Mouse (Mus musculus) myocyte (in vitro differentiated cells): ENCODE measurements at regions not wholly inside any gene's neighbourhood (a gene's known extent, or its start where the extent isn't known, plus 50 kb on each side); places are given as distances from the start of the nearest gene placed in this dataset.

Source experiments
- H3K27me3 ChIP-seq: one replicate; pipeline ENCODE4 v1.6.1; 2011; ENCODE audit not compliant: control insufficient read depth, insufficient read depth, insufficient read length
- H3K36me3 ChIP-seq: one replicate; pipeline ENCODE4 v1.6.1; 2011; ENCODE audit not compliant: control insufficient read depth, insufficient read depth
- H3K4me2 ChIP-seq: one replicate; pipeline ENCODE4 v1.6.1; 2011; ENCODE audit warnings: low read depth, control low read depth
- H3K4me3 ChIP-seq: one replicate; pipeline ENCODE4 v1.5.1; 2011; ENCODE audit warnings: mild to moderate bottlenecking, control low read depth, moderate library complexity
- H3K79me2 ChIP-seq: one replicate; pipeline ENCODE4 v1.6.1; 2011; ENCODE audit not compliant: control insufficient read depth, insufficient read depth
- H3ac ChIP-seq: one replicate; pipeline ENCODE4 v1.6.1; 2011; ENCODE audit not compliant: control insufficient read depth, insufficient read length
- CEBPB ChIP-seq: IDR thresholded peaks from 2 replicates; pipeline ENCODE4 v1.6.1; 2011; ENCODE audit warnings: mild to moderate bottlenecking, moderate library complexity; ENCODE audit not compliant: poor library complexity, insufficient read depth, severe bottlenecking
- E2F4 ChIP-seq: IDR thresholded peaks from one replicate; pipeline ENCODE4 v1.6.1; 2011; ENCODE audit warnings: mild to moderate bottlenecking, control low read depth, moderate library complexity; ENCODE audit not compliant: insufficient read depth
- MAX ChIP-seq: IDR thresholded peaks from one replicate; pipeline ENCODE4 v1.6.1; 2011; ENCODE audit warnings: low read depth, mild to moderate bottlenecking, control low read depth
- MYOD1 ChIP-seq, 3 experiments: IDR thresholded peaks; one replicate each; pipeline ENCODE4 v1.6.1; 2011; ENCODE audit warnings: control low read depth in 2 of 3, low read depth in 2 of 3, mild to moderate bottlenecking in 2 of 3, moderate library complexity in 1 of 3; ENCODE audit not compliant: insufficient read length in 2 of 3, control insufficient read depth in 1 of 3
- MYOG ChIP-seq, 3 experiments: IDR thresholded peaks; one replicate each; pipeline ENCODE4 v1.6.1; 2011; ENCODE audit warnings: control low read depth in 2 of 3, low read depth in 2 of 3, mild to moderate bottlenecking in 2 of 3; ENCODE audit not compliant: insufficient read length in 2 of 3, control insufficient read depth in 1 of 3, insufficient read depth in 1 of 3
- POLR2A ChIP-seq: IDR thresholded peaks from one replicate; pipeline ENCODE4 v1.6.1; 2011; ENCODE audit warnings: low read depth, mild to moderate bottlenecking, control low read depth, moderate library complexity; ENCODE audit not compliant: insufficient read length
- POLR2AphosphoS2 ChIP-seq: IDR thresholded peaks from one replicate; pipeline ENCODE4 v1.6.1; 2011; ENCODE audit warnings: low read depth, control low read depth; ENCODE audit not compliant: insufficient read length
- REST ChIP-seq: IDR thresholded peaks from one replicate; pipeline ENCODE4 v1.6.1; 2011; ENCODE audit warnings: mild to moderate bottlenecking, control low read depth, moderate library complexity; ENCODE audit not compliant: insufficient read depth, insufficient read length
- SRF ChIP-seq: IDR thresholded peaks from one replicate; pipeline ENCODE4 v1.6.1; 2011; ENCODE audit warnings: low read depth; ENCODE audit not compliant: control insufficient read depth, insufficient read length
- TCF12 ChIP-seq: IDR thresholded peaks from one replicate; pipeline ENCODE4 v1.6.1; 2011; ENCODE audit warnings: mild to moderate bottlenecking, control low read depth; ENCODE audit not compliant: poor library complexity, insufficient read depth, severe bottlenecking
- TCF3 ChIP-seq: IDR thresholded peaks from one replicate; pipeline ENCODE4 v1.6.1; 2011; ENCODE audit warnings: low read depth, control low read depth; ENCODE audit not compliant: insufficient read length
- USF1 ChIP-seq: IDR thresholded peaks from one replicate; pipeline ENCODE4 v1.6.1; 2011; ENCODE audit warnings: low read depth, mild to moderate bottlenecking, control low read depth, moderate library complexity

GRCm38 (mm10) chr5:132703455-132704100, 160.4 kb upstream of the Auts2 start:
- H3K27me3 ChIP-seq = no peaks in the 10 kb centered on the region
- H3K4me2 ChIP-seq = no peak overlapping the region
- H3K79me2 ChIP-seq = no peaks in the 10 kb centered on the region
- no peaks in the 10 kb centered on the region for H3K36me3 ChIP-seq
- no peak for TF ChIP-seq MAX
- TF ChIP-seq CEBPB = no peak
- TF ChIP-seq MYOG (IDR thresholded peaks at IDR 0.05; ENCODE audit: control insufficient read depth in 1 of 3, insufficient read depth in 1 of 3, insufficient read length in 2 of 3, low read depth in 2 of 3) = no peak
- TF ChIP-seq TCF12 = no peak
- no peak for TF ChIP-seq USF1
- no peak for TF ChIP-seq TCF3
- no peak for TF ChIP-seq POLR2AphosphoS2
- no peak for TF ChIP-seq E2F4
- TF ChIP-seq SRF = no peak
- no peak for TF ChIP-seq REST
- H3K4me3 ChIP-seq = no peak overlapping the region
- H3ac ChIP-seq = no peak overlapping the region

DNA sequence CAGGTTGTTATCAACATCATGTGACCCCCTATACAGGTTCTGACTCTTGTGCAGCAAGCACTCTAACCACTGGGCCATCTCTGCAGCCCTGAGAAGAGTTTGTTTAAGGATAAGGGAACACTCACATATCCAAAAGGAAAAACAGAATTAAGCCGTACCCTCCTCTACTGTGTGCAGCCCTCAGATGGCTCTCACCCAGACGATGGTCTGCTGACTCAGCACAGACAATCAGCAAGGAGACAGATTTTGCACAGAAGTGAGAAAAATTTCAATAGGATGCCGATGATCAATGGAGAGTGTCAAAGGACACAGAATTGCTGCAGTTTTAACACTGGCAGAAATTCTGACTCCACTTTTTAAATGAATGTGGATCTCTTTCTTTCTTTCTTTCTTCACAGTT, 159.4 kb upstream of the Auts2 start:
- H3K79me2 ChIP-seq = no peaks in the 10 kb centered on the region
- no peak overlapping the region for H3K4me2 ChIP-seq
- no peaks in the 10 kb centered on the region for H3K36me3 ChIP-seq
- H3ac ChIP-seq = no peak overlapping the region
- no peaks in the 10 kb centered on the region for H3K27me3 ChIP-seq
- no peak overlapping the region for H3K4me3 ChIP-seq
- TF ChIP-seq POLR2A (no peak), TCF12 (no peak), REST (no peak), SRF (no peak), MAX (no peak), CEBPB (no peak), TCF3 (no peak), MYOG (IDR thresholded peaks at IDR 0.05; ENCODE audit: control insufficient read depth in 1 of 3, insufficient read depth in 1 of 3, insufficient read length in 2 of 3, low read depth in 2 of 3) (no peak)

DNA sequence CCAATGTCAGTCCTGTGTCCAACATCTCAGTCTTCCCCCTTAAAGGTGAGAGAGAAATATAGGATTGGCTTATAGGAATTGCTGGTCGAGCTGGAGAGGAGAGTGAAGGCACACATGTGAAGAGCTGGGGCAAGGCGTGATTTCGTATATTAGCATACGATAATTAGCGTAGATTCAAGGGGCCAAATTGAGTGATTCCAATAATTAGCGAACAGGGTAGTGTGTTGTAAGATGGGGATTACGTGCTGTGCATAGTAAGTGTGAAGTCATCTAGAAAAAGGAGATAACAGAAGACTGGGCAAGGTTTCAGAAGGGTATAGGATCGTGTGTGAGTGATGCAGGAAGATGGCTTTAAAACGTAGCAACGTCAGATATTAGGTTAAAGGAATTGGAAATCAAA, 147.6 kb upstream of the Auts2 start:
- Histone ChIP-seq H3K4me2 (no peak overlapping the region), H3K36me3 (no peaks in the 10 kb centered on the region), H3K79me2 (no peaks in the 10 kb centered on the region), H3K4me3 (no peak overlapping the region), H3K27me3 (no peaks in the 10 kb centered on the region), H3ac (no peak overlapping the region)
- TF ChIP-seq POLR2AphosphoS2 = no peak

DNA sequence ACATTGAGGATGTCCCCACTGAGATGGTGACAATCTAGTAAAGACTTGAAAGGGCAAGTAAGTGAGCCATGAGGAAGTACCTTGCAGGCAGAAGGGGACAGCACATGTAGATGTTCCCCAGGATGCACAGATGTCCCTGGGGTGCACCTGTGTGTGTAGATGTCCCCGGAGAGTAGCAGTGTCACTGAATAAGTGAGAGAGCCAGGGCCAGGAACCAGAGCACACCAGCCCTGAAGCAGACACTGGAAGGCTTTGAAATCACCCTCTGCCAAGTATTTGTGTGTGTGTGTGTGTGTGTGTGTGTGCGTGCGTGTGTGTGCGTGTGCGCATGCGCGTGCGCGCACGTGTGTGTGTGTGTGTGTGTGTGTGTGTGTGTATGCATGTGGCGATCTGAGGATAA, 132.1 kb upstream of the Auts2 start:
- Histone ChIP-seq H3K4me3 (no peak overlapping the region), H3K36me3 (no peaks in the 10 kb centered on the region), H3K27me3 (no peaks in the 10 kb centered on the region), H3ac (no peak overlapping the region), H3K79me2 (no peaks in the 10 kb centered on the region), H3K4me2 (no peak overlapping the region)
- TF ChIP-seq REST (no peak), TCF12 (no peak), MYOG (IDR thresholded peaks at IDR 0.05; ENCODE audit: control insufficient read depth in 1 of 3, insufficient read depth in 1 of 3, insufficient read length in 2 of 3, low read depth in 2 of 3) (no peak), MYOD1 (IDR thresholded peaks at IDR 0.05; ENCODE audit: control insufficient read depth in 1 of 3, insufficient read length in 2 of 3, low read depth in 2 of 3) (no peak), CEBPB (no peak), POLR2A (no peak), MAX (no peak), E2F4 (no peak), POLR2AphosphoS2 (no peak), TCF3 (no peak), SRF (no peak), USF1 (no peak)

DNA sequence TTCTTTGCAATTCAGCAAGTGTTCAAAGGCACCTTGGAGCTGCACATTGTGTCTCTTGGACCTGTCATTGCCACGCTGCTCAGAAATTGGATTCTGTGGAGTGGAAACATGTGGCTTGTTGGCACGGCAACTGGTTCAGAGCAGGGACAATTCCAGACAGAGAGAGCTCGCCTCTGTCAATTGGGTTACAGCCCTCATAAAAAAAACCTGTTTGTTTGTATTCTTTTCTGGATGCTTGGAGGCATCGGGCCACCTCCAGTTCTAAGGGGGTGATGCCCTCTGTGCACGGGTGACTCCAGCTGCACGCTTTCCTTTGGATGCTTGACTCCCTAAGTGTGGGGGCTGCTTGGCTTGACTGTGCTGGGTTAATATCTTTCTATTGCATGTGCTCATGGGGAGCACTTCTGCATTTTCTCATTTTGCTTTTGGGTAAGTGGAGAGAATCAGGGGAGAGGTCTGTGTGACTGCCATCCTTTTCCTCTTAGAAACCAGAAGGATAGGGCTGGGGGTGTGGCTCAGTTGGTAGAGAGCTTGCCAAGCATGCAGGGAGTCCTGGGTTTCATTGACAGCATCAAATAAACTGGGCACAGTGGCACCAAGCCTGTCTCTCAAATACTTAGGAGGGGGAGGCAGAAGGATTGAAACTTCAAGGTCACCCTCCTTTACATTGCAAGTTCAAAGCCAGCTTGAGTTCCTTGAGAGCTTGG, 130.6 kb upstream of the Auts2 start:
- no peaks in the 10 kb centered on the region for H3K79me2 ChIP-seq
- no peaks in the 10 kb centered on the region for H3K36me3 ChIP-seq
- no peak for TF ChIP-seq E2F4
- no peak for TF ChIP-seq MAX
- no peak for TF ChIP-seq MYOG (IDR thresholded peaks at IDR 0.05; ENCODE audit: control insufficient read depth in 1 of 3, insufficient read depth in 1 of 3, insufficient read length in 2 of 3, low read depth in 2 of 3)
- no peak for TF ChIP-seq REST
- no peak for TF ChIP-seq MYOD1 (IDR thresholded peaks at IDR 0.05; ENCODE audit: control insufficient read depth in 1 of 3, insufficient read length in 2 of 3, low read depth in 2 of 3)
- no peak for TF ChIP-seq POLR2A

More for the DNA sequence above, 130.6 kb upstream of the Auts2 start:
- Histone ChIP-seq H3ac (no peak overlapping the region), H3K4me2 (no peak overlapping the region), H3K4me3 (no peak overlapping the region), H3K27me3 (no peaks in the 10 kb centered on the region)
